Mouse (Mus musculus) spleen, adult 2 months (tissue): ENCODE data around the gene Ripk1.

Experiments
- CTCF ChIP-seq: fragments of 200-500 bp; IDR thresholded peaks from 2 replicates; pipeline ENCODE4 v1.5.1; 2011; ENCODE audit warnings: mild to moderate bottlenecking, inconsistent platforms; ENCODE audit not compliant: insufficient read depth, insufficient read length, insufficient replicate concordance; ENCODE audit errors: extremely low read depth
- POLR2A ChIP-seq: fragments of 200-500 bp; IDR thresholded peaks from 2 replicates; pipeline ENCODE4 v1.6.1; 2011; ENCODE audit warnings: low read depth, low read length, inconsistent platforms

- no peak for TF ChIP-seq CTCF
- no peak for TF ChIP-seq POLR2A
These were observed 36.8 kb downstream of the Ripk1 start for GRCm38 (mm10) chr13:34038901-34039341.
